Mouse (Mus musculus): ENCODE data around the gene Fads3. TPM values are rescaled to one million over a fixed set of nuclear protein-coding genes. Genes with fewer than 3 reads are reported as not detected.

Fads3 gene
- polyA plus RNA-seq, 1 experiment: 3.1 TPM

DNA sequence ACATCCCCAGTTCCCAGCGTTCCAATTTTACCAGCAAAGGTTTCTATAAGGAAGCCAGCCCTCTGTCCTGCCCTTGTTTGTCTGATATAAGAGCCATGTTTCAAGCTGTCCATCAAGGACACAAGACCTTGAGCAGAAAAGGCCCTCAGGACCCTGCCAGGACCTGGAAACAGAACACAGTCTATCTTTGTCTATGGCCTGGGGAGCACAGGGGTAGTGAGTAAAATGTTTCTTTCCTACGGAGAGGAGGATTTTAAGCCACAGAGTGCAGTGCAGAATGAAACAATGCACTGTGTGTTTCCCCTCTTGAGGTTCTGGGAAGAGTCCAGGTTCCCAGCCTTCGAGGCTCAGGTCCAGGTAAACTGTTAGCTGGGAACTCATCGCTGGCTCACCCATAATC is 45.6 kb downstream of the Fads3 start:
- Histone ChIP-seq H3K27ac (ENCODE audit: insufficient read depth, low read length) (no peak overlapping the region), H3K36me3 (ENCODE audit: control insufficient read depth, insufficient read depth, low read length, poor library complexity, severe bottlenecking) (peaks cover 8% of the 10 kb centered on the region), H3K9ac (ENCODE audit: low read depth, poor library complexity, severe bottlenecking) (no peak overlapping the region), H3K4me1 (ENCODE audit: control insufficient read depth, insufficient read depth, low read length) (no peaks in the 10 kb centered on the region), H3K9me3 (replicated peaks; ENCODE audit: control insufficient read depth, insufficient read depth, low read length, poor library complexity, severe bottlenecking) (no peaks in the 10 kb centered on the region), H3K4me3 (ENCODE audit: low read depth, low read length) (no peak overlapping the region), H3K27me3 (ENCODE audit: control insufficient read depth, insufficient read depth, low read length, poor library complexity, severe bottlenecking) (no peaks in the 10 kb centered on the region)
- TF ChIP-seq EP300 (IDR thresholded peaks at IDR 0.05; ENCODE audit: insufficient read depth, low read depth, low read length) (no peak), POLR2A (IDR thresholded peaks at IDR 0.05; ENCODE audit: insufficient read depth, low read length) (no peak), CTCF (IDR thresholded peaks at IDR 0.05; ENCODE audit: low read depth, low read length) (no peak)

DNA sequence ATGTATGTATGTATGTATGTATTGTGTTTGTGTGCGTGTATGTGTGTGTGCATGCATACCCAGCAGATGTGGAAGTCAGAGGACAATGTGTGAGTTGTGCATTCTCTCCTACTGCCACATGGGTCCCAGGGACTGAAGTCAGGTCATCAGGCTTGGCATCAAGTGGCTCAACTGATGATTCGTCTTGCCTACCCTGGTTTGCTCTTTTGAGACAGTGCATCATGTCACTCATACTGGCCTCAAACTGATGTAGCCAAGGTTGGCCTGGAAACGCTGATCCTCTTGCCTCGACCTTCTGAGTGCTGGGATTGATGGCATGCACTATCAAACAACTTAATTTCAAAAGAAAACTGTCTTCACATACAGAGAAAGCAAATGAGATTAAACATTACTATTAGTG is 52.5 kb downstream of the Fads3 start:
- Histone ChIP-seq H3K4me3 (ENCODE audit: low read depth, low read length) (no peak overlapping the region), H3K9ac (ENCODE audit: low read depth, poor library complexity, severe bottlenecking) (no peak overlapping the region), H3K27me3 (ENCODE audit: control insufficient read depth, insufficient read depth, low read length, poor library complexity, severe bottlenecking) (no peaks in the 10 kb centered on the region), H3K9me3 (replicated peaks; ENCODE audit: control insufficient read depth, insufficient read depth, low read length, poor library complexity, severe bottlenecking) (no peaks in the 10 kb centered on the region), H3K27ac (ENCODE audit: insufficient read depth, low read length) (no peak overlapping the region), H3K4me1 (ENCODE audit: control insufficient read depth, insufficient read depth, low read length) (no peaks in the 10 kb centered on the region), H3K36me3 (ENCODE audit: control insufficient read depth, insufficient read depth, low read length, poor library complexity, severe bottlenecking) (peaks cover under 1% of the 10 kb centered on the region; the same call in 1 of the 2 replicates)
- no peak for TF ChIP-seq CTCF (IDR thresholded peaks at IDR 0.05; ENCODE audit: low read depth, low read length)
- TF ChIP-seq POLR2A (IDR thresholded peaks at IDR 0.05; ENCODE audit: insufficient read depth, low read length): no peak
- no peak for TF ChIP-seq EP300 (IDR thresholded peaks at IDR 0.05; ENCODE audit: insufficient read depth, low read depth, low read length)

DNA sequence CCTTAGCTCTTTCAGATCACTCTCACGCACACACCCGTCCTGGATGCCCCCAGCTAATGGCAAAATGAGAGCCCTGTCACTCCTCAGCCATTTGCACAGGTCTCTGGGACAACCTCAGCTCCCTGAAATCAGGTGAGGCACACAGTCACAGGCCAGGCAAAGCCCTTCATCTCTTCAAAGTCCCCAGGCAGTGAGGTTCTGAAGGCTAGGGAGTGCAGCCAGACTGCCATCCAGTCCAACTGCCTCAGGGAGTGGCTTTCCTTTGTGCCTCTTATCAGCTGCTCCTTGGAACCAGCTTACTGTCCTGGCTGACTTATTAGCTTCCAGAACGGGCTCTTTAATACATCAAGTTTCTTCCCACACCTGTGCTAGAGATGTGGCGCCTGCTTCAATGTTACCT is 53.3 kb downstream of the Fads3 start:
- no peak overlapping the region for H3K4me3 ChIP-seq (ENCODE audit: low read depth, low read length)
- no peaks in the 10 kb centered on the region for H3K9me3 ChIP-seq (replicated peaks; ENCODE audit: control insufficient read depth, insufficient read depth, low read length, poor library complexity, severe bottlenecking)
- H3K27me3 ChIP-seq (ENCODE audit: control insufficient read depth, insufficient read depth, low read length, poor library complexity, severe bottlenecking): no peaks in the 10 kb centered on the region
- no peak overlapping the region for H3K9ac ChIP-seq (ENCODE audit: low read depth, poor library complexity, severe bottlenecking)
- no peak overlapping the region for H3K27ac ChIP-seq (ENCODE audit: insufficient read depth, low read length)
- no peaks in the 10 kb centered on the region for H3K36me3 ChIP-seq (ENCODE audit: control insufficient read depth, insufficient read depth, low read length, poor library complexity, severe bottlenecking)
- TF ChIP-seq POLR2A (IDR thresholded peaks at IDR 0.05; ENCODE audit: insufficient read depth, low read length): no peak
- no peak for TF ChIP-seq CTCF (IDR thresholded peaks at IDR 0.05; ENCODE audit: low read depth, low read length)
- no peak for TF ChIP-seq EP300 (IDR thresholded peaks at IDR 0.05; ENCODE audit: insufficient read depth, low read depth, low read length)
- H3K4me1 ChIP-seq (ENCODE audit: control insufficient read depth, insufficient read depth, low read length): no peaks in the 10 kb centered on the region

DNA sequence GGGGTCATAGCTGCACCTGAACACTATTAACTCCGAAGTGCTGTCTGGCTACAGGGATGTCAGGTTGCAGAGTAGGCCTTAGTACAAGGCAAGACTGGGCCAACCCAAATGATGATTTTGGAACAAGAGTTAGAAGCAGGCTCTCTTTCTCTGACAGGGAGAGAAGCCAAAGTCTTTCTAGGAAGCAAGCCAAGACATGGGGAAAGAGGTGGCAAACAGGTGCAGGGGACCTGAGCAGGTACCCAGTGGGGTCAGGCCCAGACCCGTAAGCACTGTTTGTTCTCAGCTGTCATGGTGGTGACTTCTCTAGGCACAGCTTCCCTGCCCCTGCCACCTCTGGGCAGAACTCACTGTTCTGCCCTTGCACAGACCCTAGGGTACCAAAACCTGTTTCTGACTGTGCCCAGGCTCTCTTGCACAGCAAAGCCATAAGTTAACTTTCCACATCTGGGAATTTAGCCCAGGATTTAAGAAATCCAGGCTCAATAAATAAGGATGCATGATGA is 55.1 kb downstream of the Fads3 start:
- no peak overlapping the region for H3K9ac ChIP-seq (ENCODE audit: low read depth, poor library complexity, severe bottlenecking)
- no peaks in the 10 kb centered on the region for H3K36me3 ChIP-seq (ENCODE audit: control insufficient read depth, insufficient read depth, low read length, poor library complexity, severe bottlenecking)
- H3K27ac ChIP-seq (ENCODE audit: insufficient read depth, low read length): no peak overlapping the region
- TF ChIP-seq CTCF (IDR thresholded peaks at IDR 0.05; ENCODE audit: low read depth, low read length): no peak
- TF ChIP-seq POLR2A (IDR thresholded peaks at IDR 0.05; ENCODE audit: insufficient read depth, low read length): no peak
- TF ChIP-seq EP300 (IDR thresholded peaks at IDR 0.05; ENCODE audit: insufficient read depth, low read depth, low read length): no peak
- no peak overlapping the region for H3K4me3 ChIP-seq (ENCODE audit: low read depth, low read length)
- H3K27me3 ChIP-seq (ENCODE audit: control insufficient read depth, insufficient read depth, low read length, poor library complexity, severe bottlenecking): no peaks in the 10 kb centered on the region
- H3K9me3 ChIP-seq (replicated peaks; ENCODE audit: control insufficient read depth, insufficient read depth, low read length, poor library complexity, severe bottlenecking): no peaks in the 10 kb centered on the region
- H3K4me1 ChIP-seq (ENCODE audit: control insufficient read depth, insufficient read depth, low read length): no peaks in the 10 kb centered on the region

DNA sequence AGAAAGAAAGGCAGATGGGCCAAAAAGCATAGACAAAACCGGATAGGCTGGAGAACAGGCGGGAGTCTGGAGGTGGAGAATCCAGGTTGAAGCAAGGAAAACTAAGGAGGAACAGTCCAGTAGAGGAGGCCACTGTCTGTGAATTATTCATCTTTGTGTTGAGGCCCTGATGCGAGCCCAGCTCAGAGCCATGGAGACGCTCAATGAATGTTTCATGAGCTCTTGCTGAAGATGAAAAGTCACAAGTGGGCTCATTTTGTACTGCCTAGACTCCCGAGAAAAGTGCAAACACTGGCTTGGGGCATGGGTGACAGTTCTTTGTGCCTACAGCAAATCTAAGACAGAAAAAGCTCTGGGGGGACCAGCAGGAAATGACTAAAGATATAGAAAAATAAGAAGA is 56.5 kb downstream of the Fads3 start:
- TF ChIP-seq POLR2A (IDR thresholded peaks at IDR 0.05; ENCODE audit: insufficient read depth, low read length): no peak
- no peak for TF ChIP-seq EP300 (IDR thresholded peaks at IDR 0.05; ENCODE audit: insufficient read depth, low read depth, low read length)
- no peak for TF ChIP-seq CTCF (IDR thresholded peaks at IDR 0.05; ENCODE audit: low read depth, low read length)
- Histone ChIP-seq H3K4me1 (ENCODE audit: control insufficient read depth, insufficient read depth, low read length) (no peaks in the 10 kb centered on the region), H3K27me3 (ENCODE audit: control insufficient read depth, insufficient read depth, low read length, poor library complexity, severe bottlenecking) (no peaks in the 10 kb centered on the region), H3K27ac (ENCODE audit: insufficient read depth, low read length) (no peak overlapping the region), H3K9me3 (replicated peaks; ENCODE audit: control insufficient read depth, insufficient read depth, low read length, poor library complexity, severe bottlenecking) (no peaks in the 10 kb centered on the region), H3K9ac (ENCODE audit: low read depth, poor library complexity, severe bottlenecking) (no peak overlapping the region), H3K4me3 (ENCODE audit: low read depth, low read length) (no peak overlapping the region), H3K36me3 (ENCODE audit: control insufficient read depth, insufficient read depth, low read length, poor library complexity, severe bottlenecking) (no peaks in the 10 kb centered on the region)

DNA sequence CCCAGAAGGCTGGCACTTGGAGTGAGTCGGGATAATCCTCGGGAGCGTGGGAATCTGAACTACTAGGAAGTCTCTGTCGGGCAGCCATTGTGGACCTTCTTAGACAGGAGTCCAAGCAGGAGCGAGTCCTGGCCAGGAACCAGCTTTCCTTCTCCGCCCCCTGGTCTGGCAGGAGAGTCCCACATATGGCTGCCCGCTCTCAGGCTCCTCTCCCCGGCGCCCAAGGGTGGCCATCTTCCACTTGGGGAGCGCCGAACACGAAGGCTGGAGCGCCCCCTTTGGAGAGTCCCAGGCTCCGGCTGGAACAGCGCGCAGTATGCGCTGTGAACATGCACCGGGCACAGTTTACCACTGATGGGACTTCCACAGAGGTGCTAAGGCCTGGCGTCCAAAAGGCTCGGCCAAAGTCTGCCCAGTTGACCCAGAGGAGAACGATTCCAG is 59.3 kb downstream of the Fads3 start:
- H3K27me3 ChIP-seq (ENCODE audit: control insufficient read depth, insufficient read depth, low read length, poor library complexity, severe bottlenecking): no peaks in the 10 kb centered on the region
- peak overlapping the region; percentile 0; the same call in 1 of the 2 replicates for H3K27ac ChIP-seq (ENCODE audit: insufficient read depth, low read length)
- H3K9me3 ChIP-seq (replicated peaks; ENCODE audit: control insufficient read depth, insufficient read depth, low read length, poor library complexity, severe bottlenecking): no peaks in the 10 kb centered on the region
- no peak for TF ChIP-seq EP300 (IDR thresholded peaks at IDR 0.05; ENCODE audit: insufficient read depth, low read depth, low read length)
- TF ChIP-seq CTCF (IDR thresholded peaks at IDR 0.05; ENCODE audit: low read depth, low read length): peak; percentile 54
- no peaks in the 10 kb centered on the region for H3K4me1 ChIP-seq (ENCODE audit: control insufficient read depth, insufficient read depth, low read length)
- H3K36me3 ChIP-seq (ENCODE audit: control insufficient read depth, insufficient read depth, low read length, poor library complexity, severe bottlenecking): no peaks in the 10 kb centered on the region
- H3K4me3 ChIP-seq (ENCODE audit: low read depth, low read length): peak overlapping the region; percentile 85
- peak overlapping the region; percentile 79 for H3K9ac ChIP-seq (ENCODE audit: low read depth, poor library complexity, severe bottlenecking)
